Mouse (Mus musculus) MEL (cell line): ENCODE results near the gene Wwc2. TPM values are rescaled to one million over a fixed set of nuclear protein-coding genes. Genes with fewer than 3 reads are reported as not detected.

Source experiments
- DNase-seq: peaks from one replicate; pipeline ENCODE4 v3.0.0; 2011; ENCODE audit warnings: low read depth, low spot score
- H3K27ac ChIP-seq: 2 replicates; pipeline ENCODE4 v1.5.1; 2012; ENCODE audit warnings: low read depth, mild to moderate bottlenecking, control low read depth, low read length, moderate library complexity; ENCODE audit not compliant: control insufficient read depth
- H3K27me3 ChIP-seq, 2 experiments: fragments of 150-350 bp in 1 of 2; sonication (generic) in 1 of 2; 2 replicates each; pipeline ENCODE4 v1.6.1; 2012; ENCODE audit warnings: low read length in 2 of 2, mild to moderate bottlenecking in 2 of 2, improper control_type of control experiment in 1 of 2, moderate library complexity in 1 of 2; ENCODE audit not compliant: insufficient read depth in 2 of 2, control insufficient read depth in 1 of 2
- H3K36me3 ChIP-seq, 2 experiments: 2 replicates each; pipeline ENCODE4 v1.6.1; 2012 to 2014; ENCODE audit warnings: low read length in 2 of 2, improper control_type of control experiment in 1 of 2, inconsistent platforms in 1 of 2, mild to moderate bottlenecking in 1 of 2; ENCODE audit not compliant: insufficient read depth in 2 of 2, control insufficient read depth in 1 of 2
- H3K4me1 ChIP-seq, 2 experiments: fragments of 150-350 bp in 1 of 2; sonication (generic) in 1 of 2; 2 replicates each; pipeline ENCODE4 v1.6.1; 2012; ENCODE audit warnings: low read length in 2 of 2, improper control_type of control experiment in 1 of 2, mild to moderate bottlenecking in 1 of 2; ENCODE audit not compliant: insufficient read depth in 2 of 2, control insufficient read depth in 1 of 2
- H3K4me3 ChIP-seq, 2 experiments: fragments of 150-350 bp in 1 of 2; sonication (generic) in 1 of 2; 2 replicates each; pipeline ENCODE4 v1.5.1; 2012; ENCODE audit warnings: low read depth in 2 of 2, low read length in 2 of 2, mild to moderate bottlenecking in 2 of 2, moderate library complexity in 2 of 2, control low read depth in 1 of 2, improper control_type of control experiment in 1 of 2; ENCODE audit not compliant: control insufficient read depth in 1 of 2, insufficient read depth in 1 of 2
- H3K79me2 ChIP-seq: 2 replicates; pipeline ENCODE4 v1.6.1; 2012; ENCODE audit warnings: mild to moderate bottlenecking, low read length, moderate library complexity; ENCODE audit not compliant: control insufficient read depth, poor library complexity, insufficient read depth
- H3K9ac ChIP-seq: 2 replicates; pipeline ENCODE4 v1.6.1; 2012; ENCODE audit warnings: low read depth, mild to moderate bottlenecking, control low read depth, low read length, moderate library complexity; ENCODE audit not compliant: control insufficient read depth, poor library complexity, severe bottlenecking
- H3K9me3 ChIP-seq: fragments of 150-350 bp; sonication (generic); replicated peaks from 2 replicates; pipeline ENCODE4 v1.6.1; 2012; ENCODE audit warnings: mild to moderate bottlenecking, low read length, improper control_type of control experiment, moderate library complexity; ENCODE audit not compliant: insufficient read depth
- CHD1 ChIP-seq: IDR thresholded peaks from 2 replicates; pipeline ENCODE4 v1.6.1; 2012; ENCODE audit warnings: low read depth, mild to moderate bottlenecking, inconsistent platforms, low read length, improper control_type of control experiment
- CHD2 ChIP-seq: IDR thresholded peaks from 2 replicates; pipeline ENCODE4 v1.6.1; 2011; ENCODE audit warnings: low read length, improper control_type of control experiment
- CTCF ChIP-seq, 3 experiments: IDR thresholded peaks in 2 of 3; conservative IDR thresholded peaks in 1 of 3; 2 replicates each; pipeline ENCODE4 v1.5.1; 2011 to 2012; ENCODE audit warnings: low read length in 3 of 3, low read depth in 2 of 3, mild to moderate bottlenecking in 2 of 3, improper control_type of control experiment in 1 of 3, inconsistent platforms in 1 of 3, mixed read lengths in 1 of 3, moderate library complexity in 1 of 3; ENCODE audit not compliant: control insufficient read depth in 1 of 3, insufficient read depth in 1 of 3, poor library complexity in 1 of 3, severe bottlenecking in 1 of 3
- EP300 ChIP-seq, 2 experiments: IDR thresholded peaks; 2 replicates each; pipeline ENCODE4 v1.6.1; 2011; ENCODE audit warnings: improper control_type of control experiment in 2 of 2, low read length in 2 of 2, low read depth in 1 of 2, mild to moderate bottlenecking in 1 of 2
- GABPA ChIP-seq: IDR thresholded peaks from 2 replicates; pipeline ENCODE4 v1.6.1; 2012; ENCODE audit warnings: low read depth, mild to moderate bottlenecking, inconsistent platforms, low read length, improper control_type of control experiment, moderate library complexity
- GATA1 ChIP-seq: IDR thresholded peaks from 2 replicates; pipeline ENCODE4 v1.6.1; 2011; ENCODE audit warnings: low read depth, low read length, improper control_type of control experiment
- HCFC1 ChIP-seq: IDR thresholded peaks from 2 replicates; pipeline ENCODE4 v1.6.1; 2012; ENCODE audit warnings: low read depth, mild to moderate bottlenecking, inconsistent platforms, low read length, improper control_type of control experiment, moderate library complexity
- MAFK ChIP-seq: IDR thresholded peaks from 2 replicates; pipeline ENCODE4 v1.6.1; 2011; ENCODE audit warnings: low read depth, mild to moderate bottlenecking, low read length, improper control_type of control experiment, borderline replicate concordance
- MAX ChIP-seq: IDR thresholded peaks from 2 replicates; pipeline ENCODE4 v1.6.1; 2011; ENCODE audit warnings: low read length, improper control_type of control experiment
- MAZ ChIP-seq: IDR thresholded peaks from 2 replicates; pipeline ENCODE4 v1.6.1; 2012; ENCODE audit warnings: low read depth, mild to moderate bottlenecking, inconsistent platforms, low read length, improper control_type of control experiment
- MXI1 ChIP-seq: IDR thresholded peaks from 2 replicates; pipeline ENCODE4 v1.6.1; 2011; ENCODE audit warnings: mild to moderate bottlenecking, low read depth, low read length, improper control_type of control experiment
- MYB ChIP-seq: IDR thresholded peaks from 2 replicates; pipeline ENCODE4 v1.6.1; 2011; ENCODE audit warnings: mild to moderate bottlenecking, low read depth, low read length, improper control_type of control experiment
- NELFE ChIP-seq: IDR thresholded peaks from 2 replicates; pipeline ENCODE4 v1.6.1; 2011; ENCODE audit warnings: low read depth, low read length, improper control_type of control experiment
- POLR2AphosphoS2 ChIP-seq: IDR thresholded peaks from 2 replicates; pipeline ENCODE4 v1.6.1; 2011; ENCODE audit warnings: low read length, improper control_type of control experiment
- RAD21 ChIP-seq: IDR thresholded peaks from 2 replicates; pipeline ENCODE4 v1.6.1; 2011; ENCODE audit warnings: mild to moderate bottlenecking, low read depth, low read length, improper control_type of control experiment
- SIN3A ChIP-seq: IDR thresholded peaks from 2 replicates; pipeline ENCODE4 v1.6.1; 2012; ENCODE audit warnings: low read length, improper control_type of control experiment, inconsistent platforms
- SMC3 ChIP-seq: IDR thresholded peaks from 2 replicates; pipeline ENCODE4 v1.6.1; 2011; ENCODE audit warnings: low read depth, low read length, improper control_type of control experiment
- TBP ChIP-seq: IDR thresholded peaks from 2 replicates; pipeline ENCODE4 v1.8.0; 2011; ENCODE audit warnings: low read depth, low read length, improper control_type of control experiment
- TCF12 ChIP-seq: IDR thresholded peaks from 2 replicates; pipeline ENCODE4 v1.6.1; 2014; ENCODE audit warnings: low read depth, mild to moderate bottlenecking, inconsistent platforms, low read length, improper control_type of control experiment, moderate library complexity
- USF1 ChIP-seq: IDR thresholded peaks from 2 replicates; pipeline ENCODE4 v1.6.1; 2014; ENCODE audit warnings: low read depth, mild to moderate bottlenecking, inconsistent platforms, low read length, improper control_type of control experiment, moderate library complexity
- USF2 ChIP-seq, 2 experiments: IDR thresholded peaks; 2 replicates each; pipeline ENCODE4 v1.6.1; 2011 to 2012; ENCODE audit warnings: improper control_type of control experiment in 2 of 2, low read length in 2 of 2, borderline replicate concordance in 1 of 2, inconsistent platforms in 1 of 2, low read depth in 1 of 2, mild to moderate bottlenecking in 1 of 2; ENCODE audit not compliant: insufficient read depth in 1 of 2
- ZC3H11A ChIP-seq: IDR thresholded peaks from 2 replicates; pipeline ENCODE4 v1.6.1; 2012; ENCODE audit warnings: low read depth, mild to moderate bottlenecking, inconsistent platforms, low read length, improper control_type of control experiment
- ZKSCAN1 ChIP-seq: IDR thresholded peaks from 2 replicates; pipeline ENCODE4 v1.6.1; 2012; ENCODE audit warnings: low read depth, mild to moderate bottlenecking, inconsistent platforms, low read length, improper control_type of control experiment, moderate library complexity
- ZMIZ1 ChIP-seq: IDR thresholded peaks from 2 replicates; pipeline ENCODE4 v1.6.1; 2012; ENCODE audit warnings: low read depth, mild to moderate bottlenecking, inconsistent platforms, low read length, improper control_type of control experiment, moderate library complexity
- ZNF384 ChIP-seq: IDR thresholded peaks from 2 replicates; pipeline ENCODE4 v1.6.1; 2012; ENCODE audit warnings: low read depth, mild to moderate bottlenecking, inconsistent platforms, low read length, improper control_type of control experiment
- polyA plus RNA-seq, 2 experiments: library from polyadenylated mRNA; stranded (reverse) in 1 of 2; unstranded in 1 of 2; fragments of >175 nt in 1 of 2; fragments of >200 nt in 1 of 2; gene quantifications; 2 replicates each; pipeline versions ENCODE4 v1.2.1 to v1.2.4; 2012; ENCODE audit warnings: low replicate concordance in 2 of 2, low read depth in 1 of 2; ENCODE audit not compliant: insufficient read length in 2 of 2, insufficient read depth in 1 of 2, missing spikeins in 1 of 2
- total RNA-seq: library from RNA; depleted of rRNA; stranded (reverse); fragments of 300-350 nt; gene quantifications from 2 replicates; pipeline ENCODE4 v1.2.3, GENCODE M21; 2012

The Wwc2 gene
- total and polyA plus RNA-seq, 3 experiments, result 7.5 to 14.8 TPM; not detected in 1

DNA sequence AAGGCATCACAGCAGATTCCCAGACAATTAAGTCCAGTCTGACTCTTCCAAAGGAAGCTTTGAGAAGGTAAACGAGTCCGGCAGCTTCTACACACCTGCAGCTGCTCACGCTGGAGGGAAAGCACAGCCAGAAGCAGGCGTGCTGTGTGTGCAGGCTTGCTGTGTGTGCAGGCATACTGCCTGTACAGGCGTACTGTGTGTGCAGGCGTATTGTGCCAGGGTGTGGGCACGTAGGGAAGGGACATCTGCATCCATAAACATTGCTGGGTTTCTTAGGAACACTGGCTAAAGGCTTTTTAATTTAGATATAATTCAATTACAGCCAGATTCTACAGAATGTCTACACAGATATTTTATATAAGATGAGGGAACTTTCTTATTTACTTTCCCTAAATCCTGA lies 59.4 kb downstream of the Wwc2 start:
- no peaks in the 10 kb centered on the region; a peak in 1 of 4 replicates for H3K36me3 ChIP-seq
- H3K9me3 ChIP-seq, result no peaks in the 10 kb centered on the region
- H3K9ac ChIP-seq, result no peak overlapping the region
- no peak for DNase-seq
- TF ChIP-seq MAZ, result no peak
- no peak for TF ChIP-seq CTCF (IDR thresholded peaks at IDR 0.05 in 2 of 3, conservative IDR thresholded peaks at IDR 0.05 in 1 of 3; ENCODE audit: control insufficient read depth in 1 of 3, insufficient read depth in 1 of 3, low read depth in 2 of 3, low read length in 3 of 3, poor library complexity in 1 of 3, severe bottlenecking in 1 of 3)
- TF ChIP-seq NELFE, result no peak
- TF ChIP-seq MXI1, result no peak
- TF ChIP-seq ZMIZ1, result no peak
- TF ChIP-seq, all 39 proteins: peak for 0
- Histone ChIP-seq H3K4me3 (no peak overlapping the region), H3K27me3 (no peaks in the 10 kb centered on the region), H3K4me1 (no peaks in the 10 kb centered on the region), H3K27ac (no peak overlapping the region), H3K79me2 (no peaks in the 10 kb centered on the region)

- Histone ChIP-seq H3K9ac (no peak overlapping the region), H3K27ac (no peak overlapping the region), H3K27me3 (no peaks in the 10 kb centered on the region), H3K4me3 (no peak overlapping the region), H3K79me2 (no peaks in the 10 kb centered on the region), H3K9me3 (no peaks in the 10 kb centered on the region), H3K36me3 (no peaks in the 10 kb centered on the region), H3K4me1 (no peaks in the 10 kb centered on the region)
- TF ChIP-seq MAFK, result no peak
- TF ChIP-seq CTCF (IDR thresholded peaks at IDR 0.05 in 2 of 3, conservative IDR thresholded peaks at IDR 0.05 in 1 of 3; ENCODE audit: control insufficient read depth in 1 of 3, insufficient read depth in 1 of 3, low read depth in 2 of 3, low read length in 3 of 3, poor library complexity in 1 of 3, severe bottlenecking in 1 of 3), result no peak
- no peak for TF ChIP-seq ZC3H11A
- no peak for TF ChIP-seq TCF12
- no peak for TF ChIP-seq GATA1
- no peak for TF ChIP-seq HCFC1
- TF ChIP-seq SIN3A, result no peak
- no peak for TF ChIP-seq CHD2
- no peak for TF ChIP-seq ZNF384
- no peak for TF ChIP-seq USF1
- no peak for DNase-seq
Measured at GRCm38 (mm10) chr8:47929615-47930014, 61.1 kb downstream of the Wwc2 start.

DNA sequence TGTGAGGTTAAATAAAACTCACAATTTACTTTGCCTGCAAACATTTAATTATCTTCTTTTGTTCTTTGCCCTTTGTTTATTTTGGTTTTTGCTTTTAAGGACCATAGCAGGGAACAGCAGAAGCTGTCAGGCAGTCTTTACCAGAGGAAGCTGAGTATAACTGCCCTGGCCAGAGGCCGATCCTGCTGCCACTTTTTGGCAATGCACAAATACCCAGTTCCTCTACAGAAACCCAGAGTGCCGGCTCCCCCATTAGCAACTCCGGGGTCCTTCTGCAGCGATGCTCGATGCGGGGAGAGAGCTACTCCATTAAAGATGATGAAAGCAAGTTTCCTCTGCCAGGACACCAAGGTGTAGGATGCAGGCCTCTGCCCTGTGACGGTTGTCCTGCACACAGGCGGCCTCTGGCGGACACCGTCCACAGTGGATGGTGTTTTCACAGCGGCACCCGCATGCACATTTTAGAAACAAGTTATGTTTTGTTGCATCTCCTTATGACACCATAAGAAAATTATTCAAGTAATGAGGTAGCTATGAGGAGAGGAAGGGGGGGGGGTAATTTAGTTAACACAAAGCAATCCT lies 62.0 kb downstream of the Wwc2 start:
- no peaks in the 10 kb centered on the region for H3K9me3 ChIP-seq
- H3K79me2 ChIP-seq, result no peaks in the 10 kb centered on the region
- no peaks in the 10 kb centered on the region for H3K4me1 ChIP-seq
- H3K27ac ChIP-seq, result no peak overlapping the region
- no peak overlapping the region for H3K9ac ChIP-seq
- no peaks in the 10 kb centered on the region for H3K27me3 ChIP-seq
- H3K36me3 ChIP-seq, result no peaks in the 10 kb centered on the region
- TF ChIP-seq USF2 (IDR thresholded peaks at IDR 0.05; ENCODE audit: borderline replicate concordance in 1 of 2, insufficient read depth in 1 of 2, low read depth in 1 of 2, low read length in 2 of 2) (no peak), SMC3 (no peak), ZC3H11A (no peak), MAX (no peak), RAD21 (no peak), MYB (no peak), POLR2AphosphoS2 (no peak), GATA1 (no peak), MAZ (no peak), USF1 (no peak), EP300 (IDR thresholded peaks at IDR 0.05; ENCODE audit: low read depth in 1 of 2, low read length in 2 of 2) (no peak), CHD1 (no peak), ZKSCAN1 (no peak), GABPA (no peak), TBP (no peak), SIN3A (no peak)
- TF ChIP-seq, all 39 proteins: peak for 0
- no peak for DNase-seq
- H3K4me3 ChIP-seq, result no peak overlapping the region
